In genomic region chr2:101473116-101473485, GRCm38 (mm10) we compare ENCODE assay signal across 14 mouse cellular contexts.
A peak's percentile ranks its signal among the peaks of the same experiment; 100 is the strongest.
DNase-seq lines count a peak whose midpoint lies in the region; ATAC-seq and TF ChIP-seq lines count a peak whose summit lies in the region.
"Had no signal": no experiment of that assay in that cellular context is flagged by ENCODE, and none has a peak within 500 bp of the region (broad histone marks: within the 10 kb centered on the region; RNA-seq: fewer than 3 reads in every experiment).

No protein-coding gene starts in this region.

- no peaks in the 10 kb centered on the region for H3K36me3 ChIP-seq in forebrain, embryonic 12.5 days (replicated peaks)
- no peaks in the 10 kb centered on the region for H3K36me3 ChIP-seq in forebrain, embryonic 10.5 days (replicated peaks)
- H3K36me3 ChIP-seq in intestine, embryonic 14.5 days (ENCODE audit: control insufficient read depth, insufficient read depth, low read length) = no peaks in the 10 kb centered on the region
- H3K36me3 ChIP-seq in intestine, postnatal 0 days (ENCODE audit: control insufficient read depth, insufficient read depth) = no peaks in the 10 kb centered on the region
- no peaks in the 10 kb centered on the region for H3K36me3 ChIP-seq in midbrain, embryonic 12.5 days
- H3K36me3 ChIP-seq in midbrain, embryonic 15.5 days (replicated peaks) = no peaks in the 10 kb centered on the region
- H3K36me3 ChIP-seq in CH12.LX (replicated peaks in 1 of 2; ENCODE audit: control insufficient read depth in 1 of 2, insufficient read depth in 1 of 2, low read length in 1 of 2) = no peaks in the 10 kb centered on the region
- H3K36me3 ChIP-seq: embryonic facial prominence, embryonic 12.5 days; liver, embryonic 13.5 days had no signal

- no peak for TF ChIP-seq EP300 in CH12.LX (IDR thresholded peaks at IDR 0.05; ENCODE audit: low read length)

- H3K9ac ChIP-seq in forebrain, embryonic 12.5 days = no peak overlapping the region
- H3K9ac ChIP-seq in intestine, embryonic 14.5 days (ENCODE audit: low read length) = no peak overlapping the region
- H3K9ac ChIP-seq in intestine, postnatal 0 days (ENCODE audit: low read depth, low read length) = no peak overlapping the region
- H3K9ac ChIP-seq in midbrain, embryonic 12.5 days (replicated peaks) = no peak overlapping the region
- H3K9ac ChIP-seq in midbrain, embryonic 15.5 days = no peak overlapping the region
- no peak overlapping the region for H3K9ac ChIP-seq in CH12.LX (ENCODE audit: insufficient read depth, low read depth)
- H3K9ac ChIP-seq: embryonic facial prominence, embryonic 12.5 days; liver, embryonic 13.5 days had no signal

- no peaks in the 10 kb centered on the region for H3K79me2 ChIP-seq in CH12.LX (replicated peaks; ENCODE audit: control insufficient read depth, extremely low read depth, insufficient read depth, poor library complexity, severe bottlenecking)

- H3K27me3 ChIP-seq in forebrain, embryonic 12.5 days = no peaks in the 10 kb centered on the region
- H3K27me3 ChIP-seq in forebrain, embryonic 10.5 days (ENCODE audit: poor library complexity, severe bottlenecking) = no peaks in the 10 kb centered on the region
- H3K27me3 ChIP-seq in intestine, embryonic 14.5 days (replicated peaks; ENCODE audit: control insufficient read depth, insufficient read depth, low read length) = no peaks in the 10 kb centered on the region
- H3K27me3 ChIP-seq in intestine, postnatal 0 days (replicated peaks; ENCODE audit: control insufficient read depth, insufficient read depth, low read length) = no peaks in the 10 kb centered on the region
- no peaks in the 10 kb centered on the region for H3K27me3 ChIP-seq in midbrain, embryonic 12.5 days
- no peaks in the 10 kb centered on the region for H3K27me3 ChIP-seq in midbrain, embryonic 15.5 days (replicated peaks)
- no peaks in the 10 kb centered on the region for H3K27me3 ChIP-seq in CH12.LX (replicated peaks)
- H3K27me3 ChIP-seq: embryonic facial prominence, embryonic 12.5 days; liver, embryonic 13.5 days; megakaryocyte, embryonic 14.5 days had no signal

- no peak overlapping the region for H3K4me2 ChIP-seq in forebrain, embryonic 12.5 days
- H3K4me2 ChIP-seq in intestine, embryonic 14.5 days (ENCODE audit: low read length) = no peak overlapping the region
- H3K4me2 ChIP-seq in intestine, postnatal 0 days (replicated peaks; ENCODE audit: low read depth) = no peak overlapping the region
- no peak overlapping the region for H3K4me2 ChIP-seq in midbrain, embryonic 12.5 days (replicated peaks)
- no peak overlapping the region for H3K4me2 ChIP-seq in midbrain, embryonic 15.5 days
- 0 out of 2 replicates have a peak overlapping the region, but pooled peaks have one; percentile 45 for H3K4me2 ChIP-seq in CH12.LX (ENCODE audit: insufficient read depth, low read depth, poor library complexity, severe bottlenecking)
- H3K4me2 ChIP-seq: embryonic facial prominence, embryonic 12.5 days; liver, embryonic 13.5 days had no signal

- no peak overlapping the region for H3K4me3 ChIP-seq in forebrain, embryonic 12.5 days (replicated peaks)
- no peak overlapping the region for H3K4me3 ChIP-seq in forebrain, embryonic 10.5 days
- no peak overlapping the region for H3K4me3 ChIP-seq in intestine, embryonic 14.5 days (ENCODE audit: low read depth, low read length)
- H3K4me3 ChIP-seq in intestine, postnatal 0 days (ENCODE audit: low read depth, low read length) = no peak overlapping the region
- H3K4me3 ChIP-seq in midbrain, embryonic 12.5 days = no peak overlapping the region
- no peak overlapping the region for H3K4me3 ChIP-seq in midbrain, embryonic 15.5 days
- H3K4me3 ChIP-seq in CH12.LX (replicated peaks in 1 of 3; ENCODE audit: low read depth in 2 of 3, low read length in 2 of 3, poor library complexity in 1 of 3) = no peak overlapping the region
- H3K4me3 ChIP-seq: embryonic facial prominence, embryonic 12.5 days; gastrocnemius, adult 2 months; liver, embryonic 13.5 days; megakaryocyte, embryonic 14.5 days had no signal

- no peak overlapping the region for H3K27ac ChIP-seq in forebrain, embryonic 12.5 days
- no peak overlapping the region for H3K27ac ChIP-seq in forebrain, embryonic 10.5 days
- no peak overlapping the region for H3K27ac ChIP-seq in intestine, embryonic 14.5 days (ENCODE audit: low read depth)
- no peak overlapping the region for H3K27ac ChIP-seq in intestine, postnatal 0 days (ENCODE audit: low read depth, low read length)
- H3K27ac ChIP-seq in midbrain, embryonic 12.5 days (replicated peaks) = no peak overlapping the region
- no peak overlapping the region for H3K27ac ChIP-seq in midbrain, embryonic 15.5 days
- no peak overlapping the region for H3K27ac ChIP-seq in CH12.LX (ENCODE audit: insufficient read depth, low read depth)
- H3K27ac ChIP-seq: embryonic facial prominence, embryonic 12.5 days; gastrocnemius, adult 2 months; kidney, postnatal 0 days; liver, embryonic 13.5 days; stomach, postnatal 0 days had no signal

- DNase-seq in forebrain, embryonic 10.5 days (ENCODE audit: extremely low spot score, low spot score) = no peak
- no peak for DNase-seq in intestine, embryonic 14.5 days (ENCODE audit: low spot score)
- DNase-seq in CH12.LX (ENCODE audit: extremely low read depth) = no peak
- DNase-seq in right cerebral cortex, postnatal 25 days = no peak

- 87% methylated on average over 4 of the region's 4 CpGs for WGBS in forebrain, embryonic 12.5 days
- 86% methylated on average over 4 of the region's 4 CpGs for WGBS in forebrain, embryonic 10.5 days
- WGBS in intestine, embryonic 14.5 days = 88% methylated on average over 4 of the region's 4 CpGs
- 87% methylated on average over 4 of the region's 4 CpGs for WGBS in intestine, postnatal 0 days
- 96% methylated on average over 4 of the region's 4 CpGs for WGBS in midbrain, embryonic 12.5 days
- 85% methylated on average over 4 of the region's 4 CpGs for WGBS in midbrain, embryonic 15.5 days

- TF ChIP-seq CTCF in intestine, postnatal 0 days (IDR thresholded peaks at IDR 0.05; ENCODE audit: low read depth) = no peak
- TF ChIP-seq CTCF in CH12.LX (conservative IDR thresholded peaks at IDR 0.05 in 1 of 2, IDR thresholded peaks at IDR 0.05 in 1 of 2; ENCODE audit: low read depth in 2 of 2, low read length in 2 of 2) = no peak

- no peaks in the 10 kb centered on the region for H3K4me1 ChIP-seq in forebrain, embryonic 12.5 days
- H3K4me1 ChIP-seq in forebrain, embryonic 10.5 days = no peaks in the 10 kb centered on the region
- no peaks in the 10 kb centered on the region for H3K4me1 ChIP-seq in intestine, embryonic 14.5 days (replicated peaks; ENCODE audit: control insufficient read depth, insufficient read depth, low read length)
- H3K4me1 ChIP-seq in intestine, postnatal 0 days (replicated peaks; ENCODE audit: control insufficient read depth, insufficient read depth, low read length) = no peaks in the 10 kb centered on the region
- no peaks in the 10 kb centered on the region for H3K4me1 ChIP-seq in midbrain, embryonic 12.5 days
- no peaks in the 10 kb centered on the region for H3K4me1 ChIP-seq in midbrain, embryonic 15.5 days
- H3K4me1 ChIP-seq in CH12.LX (ENCODE audit: control insufficient read depth in 1 of 2, insufficient read depth in 2 of 2) = no peaks in the 10 kb centered on the region
- H3K4me1 ChIP-seq: embryonic facial prominence, embryonic 12.5 days; liver, embryonic 13.5 days; megakaryocyte, embryonic 14.5 days had no signal

- in situ Hi-C loops in CH12.LX (cut with MboI; ENCODE audit: low pct_ligation_motif_present, low pct_unique_long_range_greater_than_20kb, low sequenced_read_pairs) = loop anchor here (25.0 kb wide), 1 partner anchor 311 kb away; no protein-coding TSS in a partner anchor

- H3K9me3 ChIP-seq in forebrain, embryonic 12.5 days = no peaks in the 10 kb centered on the region
- H3K9me3 ChIP-seq in forebrain, embryonic 10.5 days = no peaks in the 10 kb centered on the region
- no peaks in the 10 kb centered on the region for H3K9me3 ChIP-seq in intestine, embryonic 14.5 days (ENCODE audit: control insufficient read depth, low read length)
- no peaks in the 10 kb centered on the region for H3K9me3 ChIP-seq in intestine, postnatal 0 days (ENCODE audit: control insufficient read depth)
- no peaks in the 10 kb centered on the region for H3K9me3 ChIP-seq in midbrain, embryonic 12.5 days
- H3K9me3 ChIP-seq in midbrain, embryonic 15.5 days = no peaks in the 10 kb centered on the region
- H3K9me3 ChIP-seq in CH12.LX (replicated peaks; ENCODE audit: low read length) = no peaks in the 10 kb centered on the region
- H3K9me3 ChIP-seq: embryonic facial prominence, embryonic 12.5 days; liver, embryonic 13.5 days; megakaryocyte, embryonic 14.5 days had no signal

- dilution Hi-C loops in CH12.LX (cut with MboI; ENCODE audit: extremely low pct_ligation_motif_present, extremely low pct_unique_long_range_greater_than_20kb, low sequenced_read_pairs) = no loop called here

- no peak for TF ChIP-seq POLR2A in CH12.LX (IDR thresholded peaks at IDR 0.05; ENCODE audit: low read depth, low read length)

- ATAC-seq in forebrain, embryonic 12.5 days (ENCODE audit: low FRiP score) = peak; percentile 67
- ATAC-seq in intestine, embryonic 14.5 days (replicated peaks; ENCODE audit: low FRiP score, low TSS enrichment, low read depth) = 0 out of 2 replicates have a peak, but pooled peaks have one; percentile 64
- no peak for ATAC-seq in intestine, postnatal 0 days
- peak; percentile 80 for ATAC-seq in midbrain, embryonic 12.5 days (ENCODE audit: low FRiP score, low read depth)
- ATAC-seq in midbrain, embryonic 15.5 days (replicated peaks) = no peak

- no peak for TF ChIP-seq RAD21 in CH12.LX (IDR thresholded peaks at IDR 0.05; ENCODE audit: low read depth, low read length)

TF ChIP-seq in CH12.LX, 34 proteins besides CTCF, POLR2A, EP300 and RAD21:
- no peak for TF ChIP-seq SMC3 (IDR thresholded peaks at IDR 0.05; ENCODE audit: low read depth, low read length)
- TF ChIP-seq RCOR1 (conservative IDR thresholded peaks at IDR 0.05; ENCODE audit: low read depth, low read length) = no peak
- no peak for TF ChIP-seq MAX (IDR thresholded peaks at IDR 0.05; ENCODE audit: low read length)
- TF ChIP-seq USF2 (conservative IDR thresholded peaks at IDR 0.05; ENCODE audit: low read depth, low read length) = no peak

Comparison
In these comparisons a context has a peak if more than half of its experiments do, and no peak if none do; other contexts are left out.
1. ATAC-seq: peak in forebrain, embryonic 12.5 days (single experiment), intestine, embryonic 14.5 days (single experiment) and midbrain, embryonic 12.5 days (single experiment); none in intestine, postnatal 0 days (single experiment) and midbrain, embryonic 15.5 days (single experiment).